Comparison of ENCODE assay signal across 8 mouse cellular contexts in genomic region chr12:70234938-70235484, GRCm38 (mm10). TPM values are rescaled to one million over a fixed set of nuclear protein-coding genes. Genes with fewer than 3 reads are reported as not detected.
DNase-seq lines count a peak whose midpoint lies in the region; ATAC-seq and TF ChIP-seq lines count a peak whose summit lies in the region.

No protein-coding gene starts in this region.

- peak; percentile 64 to 79 for TF ChIP-seq CTCF in CH12.LX (conservative IDR thresholded peaks at IDR 0.05 in 1 of 2, IDR thresholded peaks at IDR 0.05 in 1 of 2; ENCODE audit: low read depth in 2 of 2, low read length in 2 of 2)
- peak; percentile 92 for TF ChIP-seq CTCF in heart, adult 2 months (IDR thresholded peaks at IDR 0.05)

- H3K4me2 ChIP-seq in CH12.LX (ENCODE audit: insufficient read depth, low read depth, poor library complexity, severe bottlenecking), result peak overlapping the region; percentile 93
- peak overlapping the region; percentile 68 for H3K4me2 ChIP-seq in liver, embryonic 16.5 days (ENCODE audit: low read depth, low read length)
- H3K4me2 ChIP-seq in neural tube, embryonic 12.5 days (replicated peaks), result peak overlapping the region; percentile 58

- H3K9me3 ChIP-seq in CH12.LX (replicated peaks; ENCODE audit: low read length), result no peaks in the 10 kb centered on the region
- no peaks in the 10 kb centered on the region for H3K9me3 ChIP-seq in liver, embryonic 16.5 days (replicated peaks; ENCODE audit: control insufficient read depth, low read length)
- H3K9me3 ChIP-seq in neural tube, embryonic 12.5 days, result no peaks in the 10 kb centered on the region

- dilution Hi-C loops in CH12.LX (cut with MboI; ENCODE audit: extremely low pct_ligation_motif_present, extremely low pct_unique_long_range_greater_than_20kb, low sequenced_read_pairs), result no loop called here

- peak overlapping the region; percentile 47 for H3K9ac ChIP-seq in CH12.LX (ENCODE audit: insufficient read depth, low read depth)
- peak overlapping the region; percentile 69 for H3K9ac ChIP-seq in heart, adult 2 months (ENCODE audit: low read depth, low read length)
- H3K9ac ChIP-seq in liver, embryonic 16.5 days (ENCODE audit: low read depth, low read length), result peak overlapping the region; percentile 57
- H3K9ac ChIP-seq in neural tube, embryonic 12.5 days, result no peak overlapping the region

- peak overlapping the region; percentile 10 to 58 (median 41) for H3K4me3 ChIP-seq in CH12.LX (replicated peaks in 1 of 3; ENCODE audit: low read depth in 2 of 3, low read length in 2 of 3, poor library complexity in 1 of 3)
- peak overlapping the region; percentile 41; the same call in 1 of the 2 replicates for H3K4me3 ChIP-seq in heart, adult 2 months
- peak overlapping the region; percentile 53 for H3K4me3 ChIP-seq in liver, embryonic 16.5 days (ENCODE audit: low read depth, low read length)
- H3K4me3 ChIP-seq in neural tube, embryonic 12.5 days, result 0 out of 2 replicates have a peak overlapping the region, but pooled peaks have one; percentile 2

- peak; percentile 56 for DNase-seq in CH12.LX (ENCODE audit: extremely low read depth)
- peak; percentile 83 for DNase-seq in adrenal gland, postnatal 10 days
- DNase-seq in embryo, embryonic 9.5 days (ENCODE audit: extremely low spot score), result peak; percentile 80
- DNase-seq in heart, adult 2 months, result peak; percentile 64 to 79
- peak; percentile 57 to 70 for DNase-seq in kidney, adult 8-10 months
- peak; percentile 72 for DNase-seq in urinary bladder, postnatal 14 days (ENCODE audit: low spot score)

- no peaks in the 10 kb centered on the region for H3K27me3 ChIP-seq in CH12.LX (replicated peaks)
- H3K27me3 ChIP-seq in heart, adult 2 months (ENCODE audit: control insufficient read depth, insufficient read depth, low read length), result no peaks in the 10 kb centered on the region
- H3K27me3 ChIP-seq in liver, embryonic 16.5 days (ENCODE audit: control insufficient read depth, insufficient read depth, low read depth, low read length), result no peaks in the 10 kb centered on the region
- no peaks in the 10 kb centered on the region for H3K27me3 ChIP-seq in neural tube, embryonic 12.5 days (replicated peaks)

- peaks cover 0 to 5% of the 10 kb centered on the region in 2 experiments; a peak in 1 of 4 replicates for H3K4me1 ChIP-seq in CH12.LX (ENCODE audit: control insufficient read depth in 1 of 2, insufficient read depth in 2 of 2)
- no peaks in the 10 kb centered on the region; the same call in 1 of the 2 replicates for H3K4me1 ChIP-seq in heart, adult 2 months (ENCODE audit: control insufficient read depth, insufficient read depth, low read length)
- peaks cover 38% of the 10 kb centered on the region for H3K4me1 ChIP-seq in liver, embryonic 16.5 days (ENCODE audit: control insufficient read depth, low read depth, low read length)
- H3K4me1 ChIP-seq in neural tube, embryonic 12.5 days, result 0 out of 2 replicates have a peak, but pooled peaks cover 3% of the 10 kb centered on the region

- no peak for TF ChIP-seq EP300 in CH12.LX (IDR thresholded peaks at IDR 0.05; ENCODE audit: low read length)
- TF ChIP-seq EP300 in heart, adult 2 months (IDR thresholded peaks at IDR 0.05; ENCODE audit: insufficient read depth, low read depth, low read length), result no peak

- peak; percentile 49 for ATAC-seq in liver, embryonic 16.5 days (ENCODE audit: low read depth)
- ATAC-seq in neural tube, embryonic 12.5 days (ENCODE audit: low FRiP score, low read depth), result peak; percentile 80

- TF ChIP-seq POLR2A in CH12.LX (IDR thresholded peaks at IDR 0.05; ENCODE audit: low read depth, low read length), result no peak
- TF ChIP-seq POLR2A in heart, adult 2 months (IDR thresholded peaks at IDR 0.05; ENCODE audit: insufficient read depth, low read depth, low read length), result 0 out of 2 replicates have a peak, but pooled peaks have one; percentile 16

- 8% methylated on average over 13 of the region's 13 CpGs for WGBS in heart, adult 2 months
- WGBS in liver, embryonic 16.5 days (ENCODE audit: insufficient replicate concordance), result 14% methylated on average over 13 of the region's 13 CpGs
- WGBS in neural tube, embryonic 12.5 days, result 8% methylated on average over 13 of the region's 13 CpGs

- H3K36me3 ChIP-seq in CH12.LX (replicated peaks in 1 of 2; ENCODE audit: control insufficient read depth in 1 of 2, insufficient read depth in 1 of 2, low read length in 1 of 2), result no peaks in the 10 kb centered on the region
- H3K36me3 ChIP-seq in heart, adult 2 months (ENCODE audit: control insufficient read depth, insufficient read depth, low read length), result no peaks in the 10 kb centered on the region
- H3K36me3 ChIP-seq in liver, embryonic 16.5 days (ENCODE audit: control insufficient read depth, insufficient read depth), result no peaks in the 10 kb centered on the region
- no peaks in the 10 kb centered on the region for H3K36me3 ChIP-seq in neural tube, embryonic 12.5 days

- in situ Hi-C loops in CH12.LX (cut with MboI; ENCODE audit: low pct_ligation_motif_present, low pct_unique_long_range_greater_than_20kb, low sequenced_read_pairs), result loop anchor here (25.0 kb wide), 1 partner anchor 677 kb away; no protein-coding TSS in a partner anchor

- H3K27ac ChIP-seq in CH12.LX (ENCODE audit: insufficient read depth, low read depth), result no peak overlapping the region
- H3K27ac ChIP-seq in heart, adult 2 months, result peak overlapping the region; percentile 55
- H3K27ac ChIP-seq in liver, embryonic 16.5 days (ENCODE audit: low read length), result 0 out of 2 replicates have a peak overlapping the region, but pooled peaks have one; percentile 32
- H3K27ac ChIP-seq in neural tube, embryonic 12.5 days, result no peak overlapping the region

- intact Hi-C loops in heart, adult 2 months (cut with DNase I), result loop anchor here (1.0 to 10.0 kb wide), 3 partner anchors 112 to 680 kb away; partner anchors contain the start of gene Trim9

- H3K79me2 ChIP-seq in CH12.LX (replicated peaks; ENCODE audit: control insufficient read depth, extremely low read depth, insufficient read depth, poor library complexity, severe bottlenecking), result no peaks in the 10 kb centered on the region
- no peaks in the 10 kb centered on the region for H3K79me2 ChIP-seq in heart, adult 2 months (replicated peaks; ENCODE audit: control insufficient read depth, insufficient read depth, low read length)

- peak; percentile 67 for TF ChIP-seq RAD21 in CH12.LX (IDR thresholded peaks at IDR 0.05; ENCODE audit: low read depth, low read length)

TF ChIP-seq in CH12.LX, 34 proteins besides CTCF, POLR2A, EP300 and RAD21:
- TF ChIP-seq KAT2A (IDR thresholded peaks at IDR 0.05; ENCODE audit: insufficient replicate concordance, low read length) (no peak), SMC3 (IDR thresholded peaks at IDR 0.05; ENCODE audit: low read depth, low read length) (peak; percentile 48)
TF ChIP-seq in CH12.LX: peak in this region for 1.

RNA-seq across cellular contexts. Expression of gene Pygl, which starts 3.7 kb away (rescaled TPM):
- total RNA-seq in CH12.LX (2012; rRNA removed), result 0.25 and 1.1 TPM in 2 replicates
- 2.6 and 3.1 TPM in 2 replicates for total RNA-seq in CH12.LX (2014; rRNA removed)
- polyA plus RNA-seq in CH12.LX (2012; ENCODE audit: insufficient read length, low read depth), result 7.8 and 8.5 TPM in 2 replicates
- 10 to 100 TPM; 48.7 to 82.7 TPM for total RNA-seq in adrenal gland, postnatal 10 days (2021)
- total RNA-seq in heart, adult 2 months (2021), result 1 to 10 TPM; 4.5 to 4.6 TPM
- polyA plus RNA-seq in heart, adult 2 months (2012; rRNA removed), result 9.3 and 15.3 TPM in 2 replicates
- 127 and 148 TPM in 2 replicates for polyA plus RNA-seq in liver, embryonic 16.5 days (2015; fragmentation: Nextera tagmentation; extraction: Ambion mirVana)
- 5.3 and 5.8 TPM in 2 replicates for polyA plus RNA-seq in neural tube, embryonic 12.5 days (2016; fragmentation: Nextera tagmentation; extraction: Ambion mirVana)

Comparison
In these comparisons a context has a peak if more than half of its experiments do, and no peak if none do; other contexts are left out.
1. H3K27ac ChIP-seq: peak in heart, adult 2 months (single experiment) and liver, embryonic 16.5 days (single experiment); none in CH12.LX (single experiment) and neural tube, embryonic 12.5 days (single experiment).
2. H3K4me3 ChIP-seq: peak in every context shown above with its lines; median percentile 53 in liver, embryonic 16.5 days; 41 in CH12.LX; 41 in heart, adult 2 months; 2 in neural tube, embryonic 12.5 days.
3. Peak in every context shown above with its lines, with median percentiles within 50 percentile points of each other: DNase-seq and H3K4me2 ChIP-seq.